Mouse (Mus musculus) gastrocnemius, postnatal 36 days (tissue): ENCODE results near the gene Slc16a4. TPM values are rescaled to one million over a fixed set of nuclear protein-coding genes. Genes with fewer than 3 reads are reported as not detected.

Experiments used
- DNase-seq, 2 experiments: peaks; one replicate each; pipeline ENCODE4 v3.0.0; 2022
- intact Hi-C: fragments of 180-260 bp; cut with DNase I; formaldehyde crosslinking; loops from one replicate; pipeline ENCODE4 v1.15.1; 2025
- long read RNA-seq, 2 experiments: library from polyadenylated mRNA; stranded (forward); transcript quantifications; one replicate each; pipeline ENCODE4 v2.0.0; 2021
- total RNA-seq, 2 experiments: library from RNA; stranded (reverse); gene quantifications; 2 replicates each; pipeline ENCODE4 v1.2.3; 2021

Gene Slc16a4
- total RNA-seq = under 1 TPM; 0.10 to 0.18 TPM
- long read RNA-seq, experiment 1, partial matches to known transcripts = 0 of 3 reads
- long read RNA-seq, experiment 1, other reads (novel, unspliced or antisense) = 3 of 3 reads
- long read RNA-seq, experiment 2, partial matches to known transcripts = 0 of 1 reads
- long read RNA-seq, experiment 2, other reads (novel, unspliced or antisense) = 1 of 1 reads

GRCm38 (mm10) chr3:107290764-107291381, at the start of gene Slc16a4:
Slc16a4 (plus strand) TSS chr3:107291230.
- DNase-seq = no peak
- intact Hi-C loops = no loop called here

- intact Hi-C loops = no loop called here
- DNase-seq = no peak
Observed at GRCm38 (mm10) chr3:107241389-107242094, 49.5 kb upstream of the Slc16a4 start.

DNA sequence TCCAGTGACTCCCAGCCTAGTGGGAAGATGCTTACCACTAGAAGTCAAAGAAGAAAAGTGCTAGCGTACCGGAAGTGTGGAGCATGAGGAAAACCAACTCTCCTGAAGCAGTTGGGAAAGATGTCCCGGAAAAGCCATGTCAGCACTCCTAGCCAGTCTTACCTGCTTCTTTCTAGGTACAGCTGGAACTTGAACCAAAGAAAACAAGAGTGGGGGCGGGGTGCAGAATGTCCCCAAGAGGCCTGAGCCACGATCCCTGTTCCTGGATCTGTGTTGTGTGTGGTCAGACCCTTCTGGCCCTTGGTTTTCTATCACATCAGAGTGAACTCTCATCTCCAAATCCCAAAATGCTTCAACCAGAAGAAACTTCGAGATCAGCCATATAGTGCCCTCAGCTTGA, 44.2 kb upstream of the Slc16a4 start:
- intact Hi-C loops = no loop called here

GRCm38 (mm10) chr3:107249042-107249441, 42.0 kb upstream of the Slc16a4 start:
- no peak for DNase-seq
- intact Hi-C loops = no loop called here

More for the DNA sequence above, 44.2 kb upstream of the Slc16a4 start:
- no peak for DNase-seq

DNA sequence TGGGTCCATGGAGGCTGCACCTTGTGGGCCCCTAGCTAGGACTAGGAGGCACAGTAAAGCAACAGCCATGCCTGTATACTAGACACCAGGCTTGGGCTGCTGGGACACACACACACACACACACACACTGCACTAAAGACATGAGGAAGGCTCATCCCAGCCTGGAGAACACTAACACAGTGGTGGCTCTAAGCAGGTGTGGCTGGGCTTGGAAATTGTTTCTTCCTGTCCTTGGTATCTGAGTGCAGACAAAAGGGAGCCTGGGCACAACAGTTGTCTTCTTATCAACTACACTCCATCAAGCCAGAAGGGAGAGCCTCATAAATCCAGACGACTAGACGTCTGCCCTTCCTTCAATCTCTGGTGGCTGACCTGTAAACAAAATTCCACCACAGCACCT, 40.7 kb upstream of the Slc16a4 start:
- intact Hi-C loops = no loop called here
- no peak for DNase-seq

DNA sequence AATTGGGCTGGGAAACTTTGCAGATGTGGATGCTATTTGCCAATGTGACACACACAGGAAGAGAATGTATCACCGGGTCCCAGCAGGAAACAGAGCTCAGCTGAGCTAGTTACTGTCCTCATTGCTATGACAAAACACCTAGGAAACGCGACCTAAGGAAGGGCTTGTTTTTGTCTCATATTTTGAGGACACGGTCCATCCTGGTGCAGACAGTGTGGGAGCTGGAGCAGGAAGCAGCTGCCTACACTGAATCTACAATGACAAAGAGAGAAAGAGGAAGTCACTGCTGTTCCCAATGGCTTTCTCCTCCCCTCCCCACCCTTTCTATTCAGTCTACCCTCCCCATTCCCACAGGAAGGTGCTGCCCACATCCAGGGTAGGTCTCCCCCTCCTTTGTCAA, 39.0 kb upstream of the Slc16a4 start:
- DNase-seq = no peak
- intact Hi-C loops = no loop called here

DNA sequence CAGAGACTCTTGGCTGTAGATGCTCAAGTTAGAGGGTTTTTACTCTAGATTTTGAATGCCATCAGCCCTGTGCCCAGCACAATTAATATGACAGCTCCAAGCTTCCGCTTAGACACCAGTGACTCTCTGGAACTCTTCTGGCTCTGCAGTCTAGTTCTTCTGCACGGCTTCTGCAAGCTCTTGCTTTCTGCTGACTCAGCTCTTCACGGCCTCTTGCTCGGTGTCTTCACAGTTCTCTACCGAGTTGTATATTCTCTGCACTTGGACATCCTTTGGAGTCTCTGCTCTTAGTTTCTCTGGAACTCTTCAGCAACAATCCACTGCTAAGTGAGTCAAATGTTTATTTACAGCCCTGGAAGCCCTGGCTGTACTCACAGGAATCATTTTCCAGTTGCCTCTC, 37.1 kb upstream of the Slc16a4 start:
- intact Hi-C loops = no loop called here
- no peak for DNase-seq

DNA sequence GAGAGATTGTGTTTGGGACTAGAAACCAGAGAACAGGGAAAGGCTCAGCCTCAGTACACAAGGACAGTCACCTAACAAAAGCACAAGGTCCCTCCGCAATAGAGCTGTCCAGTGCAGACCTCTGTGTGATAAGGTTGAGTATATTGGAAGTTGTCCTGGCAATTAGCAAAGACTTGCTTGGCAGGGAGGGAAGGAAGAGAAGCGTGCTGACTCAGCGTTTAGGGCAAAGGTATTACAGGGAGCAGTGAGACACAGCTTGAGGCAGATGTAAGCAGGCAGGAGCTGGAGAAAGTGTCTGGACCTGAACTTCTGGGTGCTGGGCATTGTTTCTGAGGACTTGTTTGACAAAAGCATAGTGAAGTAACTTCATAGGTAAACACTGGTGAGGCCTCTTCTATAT, 35.0 kb upstream of the Slc16a4 start:
- intact Hi-C loops = no loop called here
- DNase-seq = no peak

DNA sequence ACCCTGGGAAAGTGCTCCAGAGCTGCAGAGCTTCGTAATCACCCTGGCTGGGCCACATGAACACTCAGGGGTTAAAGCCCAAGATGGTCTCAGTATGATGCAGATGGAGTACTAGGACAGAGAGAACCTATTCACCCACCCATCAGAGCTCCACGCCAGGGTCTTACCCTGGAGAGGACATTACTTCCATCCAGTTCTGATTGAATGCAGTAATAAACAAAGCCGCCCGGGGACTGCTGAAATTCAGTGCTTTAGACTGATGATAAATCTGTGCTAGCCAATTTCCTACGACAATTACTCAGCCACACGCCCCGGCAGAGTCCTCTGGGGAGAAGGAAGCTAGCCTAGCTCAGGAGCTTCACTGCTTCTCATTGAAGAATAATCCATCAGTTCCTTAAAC, 34.3 kb upstream of the Slc16a4 start:
- intact Hi-C loops = no loop called here

GRCm38 (mm10) chr3:107257924-107258323, 33.1 kb upstream of the Slc16a4 start:
- intact Hi-C loops = no loop called here

More for the DNA sequence above, 34.3 kb upstream of the Slc16a4 start:
- peak in 1 of 2 experiments; percentile 38 for DNase-seq

DNA sequence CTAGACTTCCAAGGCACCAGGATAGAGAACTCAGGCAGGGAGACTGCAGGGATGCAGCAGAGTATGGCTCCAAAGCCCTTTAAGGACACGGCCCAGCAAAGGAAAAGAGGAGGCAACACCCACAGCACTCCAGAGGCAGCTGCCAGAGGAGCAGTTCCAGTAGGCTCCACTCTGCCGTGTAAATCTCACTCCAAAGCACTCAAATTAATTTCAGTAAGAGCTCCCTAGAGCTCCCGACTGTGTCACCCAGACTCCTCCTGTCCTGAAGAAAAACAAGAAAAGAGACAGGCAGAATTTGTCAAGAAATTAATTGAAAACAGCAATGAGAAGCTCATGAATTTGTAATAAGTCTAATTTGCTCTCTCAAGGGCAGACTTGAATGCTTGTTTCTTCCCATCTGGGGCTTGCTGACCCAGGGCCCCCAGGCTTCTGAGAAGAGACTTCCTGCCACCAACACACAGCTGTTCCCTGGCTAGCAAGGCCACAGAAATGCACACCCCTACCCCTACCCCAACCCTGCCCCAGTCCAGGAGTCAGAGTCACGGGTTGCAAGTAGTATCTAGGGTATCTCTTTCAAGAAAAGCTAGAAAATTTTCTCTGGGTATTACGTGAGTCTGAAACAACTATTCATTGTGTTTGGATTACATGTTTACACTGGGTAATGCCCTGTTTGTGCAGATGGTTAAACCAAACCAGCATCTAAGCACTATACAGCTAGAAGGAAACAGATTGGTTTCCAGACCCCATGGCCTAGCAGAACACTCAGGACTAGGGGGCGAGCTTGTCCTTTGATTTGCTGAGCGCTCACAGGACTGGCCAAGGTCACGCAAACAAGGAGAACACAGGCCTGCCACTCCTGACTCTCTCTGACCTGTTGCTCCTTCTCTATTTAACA, 29.8 kb upstream of the Slc16a4 start:
- peak in 1 of 2 experiments; percentile 48 for DNase-seq
- intact Hi-C loops = no loop called here

More at GRCm38 (mm10) chr3:107257924-107258323, 33.1 kb upstream of the Slc16a4 start:
- no peak for DNase-seq

DNA sequence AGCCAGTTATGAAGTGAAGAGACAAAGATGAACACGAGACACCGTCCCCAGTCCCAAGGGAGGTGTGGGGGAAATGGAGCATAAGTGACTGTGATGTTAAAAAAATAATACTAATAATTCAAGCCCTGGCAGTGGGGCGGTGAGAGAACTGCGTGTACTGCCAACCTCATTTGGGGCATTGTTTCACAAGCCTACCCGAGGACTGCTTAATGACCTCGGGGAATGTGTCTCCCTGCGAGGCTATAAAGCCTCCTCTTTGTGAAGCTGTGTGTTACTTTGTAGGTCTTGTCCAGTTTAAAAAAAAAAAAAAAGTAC, 29.2 kb upstream of the Slc16a4 start:
- intact Hi-C loops = no loop called here
- peak; percentile 32 to 45 for DNase-seq

- no peak for DNase-seq
- intact Hi-C loops = no loop called here
Observed at GRCm38 (mm10) chr3:107266814-107267345, 24.1 kb upstream of the Slc16a4 start.

- no peak for DNase-seq
- intact Hi-C loops = no loop called here
Observed at GRCm38 (mm10) chr3:107272433-107272832, 18.6 kb upstream of the Slc16a4 start.

- intact Hi-C loops = loop anchor here (2.0 kb wide), 1 partner anchor 41 kb away; no protein-coding TSS in a partner anchor
- DNase-seq = peak; percentile 41 to 48
Observed at GRCm38 (mm10) chr3:107273820-107274219, 17.2 kb upstream of the Slc16a4 start.

DNA sequence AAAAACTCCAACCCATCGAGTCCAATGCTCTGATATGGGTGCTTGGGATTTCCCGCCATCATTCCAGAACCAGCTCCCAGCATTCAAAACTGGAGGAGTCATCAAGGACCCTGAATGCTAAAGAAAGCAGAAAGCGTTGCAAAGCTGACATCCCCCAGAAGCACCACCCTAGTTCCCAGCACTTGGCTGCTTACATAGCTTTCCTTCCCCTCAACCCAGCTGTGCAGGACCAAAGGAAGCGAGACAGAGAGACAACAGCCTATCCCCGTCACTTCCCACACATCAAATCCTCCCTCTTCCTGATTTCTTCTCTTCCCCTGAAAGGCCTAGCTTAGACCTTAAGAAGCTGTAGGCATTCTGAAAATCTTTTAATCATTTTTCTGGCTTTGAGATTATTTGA, 15.7 kb upstream of the Slc16a4 start:
- intact Hi-C loops = loop anchor here (2.0 to 5.0 kb wide), 2 partner anchors 43 to 187 kb away; no protein-coding TSS in a partner anchor
- no peak for DNase-seq

DNA sequence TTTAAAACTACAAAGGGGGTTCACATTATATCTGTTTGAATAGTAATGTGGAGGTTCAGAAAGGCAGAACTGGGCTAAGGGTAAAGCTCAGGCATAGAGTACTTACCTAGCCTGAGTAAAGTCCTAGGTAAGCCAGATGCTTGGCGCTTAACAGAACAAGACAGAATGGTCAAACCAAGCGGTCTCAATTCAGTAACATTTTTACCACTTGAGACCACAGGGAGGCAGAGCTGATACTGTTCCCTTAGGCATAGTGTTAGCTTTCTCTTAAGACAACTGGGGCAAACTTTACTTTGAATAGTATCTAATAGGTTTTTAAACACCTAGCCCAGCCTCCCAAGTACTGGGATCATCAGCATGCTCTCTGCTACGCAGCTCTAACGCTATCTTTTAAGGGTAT, 15.0 kb upstream of the Slc16a4 start:
- DNase-seq = no peak
- intact Hi-C loops = loop anchor here (2.0 to 5.0 kb wide), 2 partner anchors 43 to 186 kb away; no protein-coding TSS in a partner anchor

DNA sequence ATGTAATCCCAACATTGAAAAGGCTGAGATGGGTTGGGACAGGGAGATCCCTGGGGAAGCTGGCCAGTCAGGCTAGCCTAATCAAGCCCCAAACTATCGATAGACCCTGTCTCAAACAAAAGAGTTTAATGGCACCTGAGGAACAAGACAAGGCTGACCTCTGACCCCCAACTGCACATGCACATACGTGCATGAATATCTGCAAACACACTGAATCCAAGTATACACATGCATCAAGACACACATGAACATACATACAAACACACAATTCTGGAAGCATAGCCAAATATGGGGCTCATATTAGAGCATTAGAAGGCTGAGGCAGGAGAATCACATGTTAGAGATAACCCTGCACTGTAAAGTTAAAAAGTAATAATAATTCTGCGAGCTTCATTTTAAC, 14.4 kb upstream of the Slc16a4 start:
- DNase-seq = no peak
- intact Hi-C loops = loop anchor here (5.0 kb wide), 1 partner anchor 186 kb away; no protein-coding TSS in a partner anchor

GRCm38 (mm10) chr3:107278479-107279269, 12.4 kb upstream of the Slc16a4 start, which contains the start of gene Lamtor5:
Lamtor5 (plus strand) TSS chr3:107278858.
- peak; percentile 84 to 85 for DNase-seq
- intact Hi-C loops = loop anchor here (5.0 kb wide), 1 partner anchor 184 kb away; no protein-coding TSS in a partner anchor
